Mouse (Mus musculus): Measurements from ENCODE around the gene Asap3. TPM values are rescaled to one million over a fixed set of nuclear protein-coding genes. Genes with fewer than 3 reads are reported as not detected.
A peak's percentile ranks its signal among the peaks of the same experiment; 100 is the strongest.

Asap3 gene
- polyA plus RNA-seq, 1 experiment from 2014 or later = 2.8 TPM

GRCm38 (mm10) chr4:136281097-136281496, 74.9 kb downstream of the Asap3 start:
- Histone ChIP-seq H3K9ac (ENCODE audit: low read length) (0 out of 2 replicates have a peak overlapping the region, but pooled peaks have one; percentile 26), H3K36me3 (ENCODE audit: control insufficient read depth, insufficient read depth) (no peaks in the 10 kb centered on the region), H3K27ac (ENCODE audit: low read length) (no peak overlapping the region), H3K4me2 (ENCODE audit: low read depth, low read length) (no peak overlapping the region), H3K9me3 (replicated peaks; ENCODE audit: control insufficient read depth, low read length) (no peaks in the 10 kb centered on the region), H3K4me1 (ENCODE audit: control insufficient read depth, insufficient read depth, low read length) (peaks cover 26% of the 10 kb centered on the region), H3K4me3 (ENCODE audit: low read length) (no peak overlapping the region), H3K27me3 (ENCODE audit: control insufficient read depth, insufficient read depth, low read length) (no peaks in the 10 kb centered on the region)
- 80% methylated on average over 8 of the region's 8 CpGs for WGBS
- no peak for ATAC-seq (replicated peaks; ENCODE audit: extremely low read depth, insufficient read depth, low FRiP score)

DNA sequence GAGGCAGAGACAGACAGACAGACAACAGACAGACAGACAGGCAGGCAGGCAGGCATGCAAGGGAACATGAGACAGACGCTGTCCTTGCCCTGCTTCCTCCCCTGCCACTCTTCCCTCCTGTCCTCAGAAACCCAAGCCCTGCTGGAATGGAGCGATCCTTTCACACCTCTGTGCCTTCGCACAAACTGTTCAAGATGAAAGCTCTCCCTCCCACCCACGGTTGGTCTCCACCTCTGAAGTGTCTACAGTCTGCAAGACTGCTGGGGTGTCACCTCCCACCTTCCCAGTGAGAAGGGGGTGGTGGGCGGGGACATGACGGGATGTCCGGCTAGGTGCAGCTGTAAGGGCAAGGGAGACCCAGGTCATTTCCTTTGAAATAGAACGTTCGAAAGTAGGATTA, 75.4 kb downstream of the Asap3 start:
- Histone ChIP-seq H3K4me3 (ENCODE audit: low read length) (no peak overlapping the region), H3K9ac (ENCODE audit: low read length) (0 out of 2 replicates have a peak overlapping the region, but pooled peaks have one; percentile 26), H3K4me2 (ENCODE audit: low read depth, low read length) (no peak overlapping the region), H3K9me3 (replicated peaks; ENCODE audit: control insufficient read depth, low read length) (no peaks in the 10 kb centered on the region), H3K4me1 (ENCODE audit: control insufficient read depth, insufficient read depth, low read length) (peaks cover 30% of the 10 kb centered on the region), H3K27me3 (ENCODE audit: control insufficient read depth, insufficient read depth, low read length) (no peaks in the 10 kb centered on the region), H3K36me3 (ENCODE audit: control insufficient read depth, insufficient read depth) (no peaks in the 10 kb centered on the region), H3K27ac (ENCODE audit: low read length) (no peak overlapping the region)
- WGBS = 55% methylated on average over 9 of the region's 9 CpGs
- ATAC-seq (replicated peaks; ENCODE audit: extremely low read depth, insufficient read depth, low FRiP score) = no peak

DNA sequence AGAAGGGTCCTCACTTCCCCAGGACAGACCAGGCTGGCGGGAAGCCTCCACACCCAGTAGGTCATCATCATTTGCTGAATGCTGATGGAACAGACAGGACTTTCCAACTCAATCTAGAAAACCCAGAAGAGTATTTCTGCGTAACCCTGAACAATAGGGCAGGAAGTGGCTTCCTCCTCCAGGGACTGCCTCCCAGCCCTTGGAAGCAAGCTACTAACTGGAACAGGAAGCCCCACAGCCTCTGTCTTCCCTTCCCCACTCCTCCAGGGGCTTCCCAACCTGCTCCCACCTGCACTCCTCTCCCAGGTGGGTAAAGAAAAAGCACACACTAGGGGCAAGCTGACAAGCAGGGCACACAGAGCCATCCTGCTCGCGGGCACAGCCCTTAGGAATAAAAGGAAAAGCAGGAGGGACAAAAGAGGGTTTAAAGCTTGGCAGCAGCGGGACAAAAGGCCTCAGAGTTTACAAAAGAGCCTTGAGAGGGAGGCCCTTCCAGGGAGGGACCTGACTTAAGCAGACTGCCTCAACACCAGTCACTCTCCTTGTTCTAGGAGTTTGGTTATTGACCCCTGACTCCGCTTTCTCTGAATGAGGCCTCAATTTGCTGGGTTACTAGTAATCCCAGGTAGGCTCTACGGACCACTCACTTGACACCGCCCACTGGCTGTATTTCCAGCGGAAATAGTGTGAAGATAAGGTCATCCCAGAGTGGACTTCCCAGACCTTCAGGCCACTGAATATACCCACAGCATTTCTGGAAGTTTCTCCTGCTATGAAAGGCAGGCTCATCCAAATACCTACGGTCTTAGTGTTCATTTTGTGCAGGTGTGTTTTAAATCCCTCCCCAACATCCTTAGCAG, 76.7 kb downstream of the Asap3 start:
- Histone ChIP-seq H3K9me3 (replicated peaks; ENCODE audit: control insufficient read depth, low read length) (no peaks in the 10 kb centered on the region), H3K4me1 (ENCODE audit: control insufficient read depth, insufficient read depth, low read length) (peaks cover 35% of the 10 kb centered on the region), H3K27ac (ENCODE audit: low read length) (peak overlapping the region; percentile 95), H3K4me2 (ENCODE audit: low read depth, low read length) (peak overlapping the region; percentile 29; the same call in 1 of the 2 replicates), H3K9ac (ENCODE audit: low read length) (peak overlapping the region; percentile 64), H3K4me3 (ENCODE audit: low read length) (no peak overlapping the region), H3K36me3 (ENCODE audit: control insufficient read depth, insufficient read depth) (peaks cover 9% of the 10 kb centered on the region), H3K27me3 (ENCODE audit: control insufficient read depth, insufficient read depth, low read length) (no peaks in the 10 kb centered on the region)
- 42% methylated on average over 10 of the region's 10 CpGs for WGBS
- no peak for ATAC-seq (replicated peaks; ENCODE audit: extremely low read depth, insufficient read depth, low FRiP score)

- Histone ChIP-seq H3K36me3 (ENCODE audit: control insufficient read depth, insufficient read depth) (peaks cover 17% of the 10 kb centered on the region), H3K4me3 (ENCODE audit: low read length) (no peak overlapping the region; the same call in 1 of the 2 replicates), H3K4me1 (ENCODE audit: control insufficient read depth, insufficient read depth, low read length) (peaks cover 35% of the 10 kb centered on the region), H3K9me3 (replicated peaks; ENCODE audit: control insufficient read depth, low read length) (peaks cover 4% of the 10 kb centered on the region), H3K27ac (ENCODE audit: low read length) (peak overlapping the region; percentile 95), H3K9ac (ENCODE audit: low read length) (no peak overlapping the region; the same call in 1 of the 2 replicates), H3K4me2 (ENCODE audit: low read depth, low read length) (peak overlapping the region; percentile 93), H3K27me3 (ENCODE audit: control insufficient read depth, insufficient read depth, low read length) (no peaks in the 10 kb centered on the region)
- WGBS = 38% methylated on average over 2 of the region's 2 CpGs
- ATAC-seq (replicated peaks; ENCODE audit: extremely low read depth, insufficient read depth, low FRiP score) = no peak
These were observed 77.6 kb downstream of the Asap3 start for GRCm38 (mm10) chr4:136283783-136284182.

DNA sequence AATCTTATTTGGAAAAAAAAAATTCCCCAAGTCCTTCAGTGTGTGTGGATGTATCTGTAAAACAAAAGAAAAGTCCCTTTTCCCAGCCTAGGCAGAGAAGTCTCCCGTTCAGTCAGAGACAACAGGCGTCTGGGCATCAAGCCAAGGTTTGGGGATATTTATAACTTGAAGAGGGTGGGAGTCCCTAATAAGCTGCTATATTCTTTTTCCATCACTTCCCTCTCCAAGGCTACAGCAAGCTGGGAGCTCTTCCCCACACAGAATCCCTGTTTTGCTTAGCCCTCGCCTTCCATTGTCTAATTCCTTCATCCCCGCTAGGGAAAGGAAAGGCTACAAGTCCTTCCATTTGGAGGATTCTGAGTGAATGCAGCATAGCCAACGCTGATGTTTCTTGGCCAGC, 78.3 kb downstream of the Asap3 start, which contains the start of gene Zfp46:
TSS of gene Zfp46 (plus strand) at position 229 of the 400 bp plus-strand sequence.
- Histone ChIP-seq H3K27me3 (ENCODE audit: control insufficient read depth, insufficient read depth, low read length) (no peaks in the 10 kb centered on the region), H3K4me2 (ENCODE audit: low read depth, low read length) (peak within 1 kb of the TSS; percentile 93), H3K36me3 (ENCODE audit: control insufficient read depth, insufficient read depth) (peaks cover 24% of the 10 kb centered on the region), H3K4me1 (ENCODE audit: control insufficient read depth, insufficient read depth, low read length) (peaks cover 35% of the 10 kb centered on the region), H3K4me3 (ENCODE audit: low read length) (peak within 1 kb of the TSS; percentile 84), H3K27ac (ENCODE audit: low read length) (peak within 1 kb of the TSS; percentile 95), H3K9ac (ENCODE audit: low read length) (peak within 1 kb of the TSS; percentile 81), H3K9me3 (replicated peaks; ENCODE audit: control insufficient read depth, low read length) (peaks cover 6% of the 10 kb centered on the region)
- WGBS = 12% methylated on average over 5 of the region's 5 CpGs
- peak; percentile 16 for ATAC-seq (replicated peaks; ENCODE audit: extremely low read depth, insufficient read depth, low FRiP score)

DNA sequence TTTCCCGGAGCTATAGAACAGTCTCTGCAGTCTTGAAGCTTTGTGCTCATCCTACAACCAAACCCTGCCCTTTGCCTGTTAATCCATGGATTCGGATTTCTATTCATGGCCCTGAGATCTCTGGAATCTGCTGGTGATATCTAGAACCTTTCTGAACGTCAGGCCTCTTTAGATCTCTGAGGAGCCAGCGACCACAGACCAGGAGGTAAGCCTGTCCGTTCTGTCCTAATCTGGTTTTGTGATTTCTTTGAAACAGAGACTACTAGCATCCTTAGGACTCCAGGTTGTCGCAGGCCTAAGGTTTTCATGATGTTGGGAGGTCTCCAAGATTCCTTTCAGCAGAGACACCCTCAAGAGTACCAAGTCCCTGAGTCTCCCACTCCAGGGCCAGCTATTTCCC, 78.7 kb downstream of the Asap3 start:
- Histone ChIP-seq H3K4me1 (ENCODE audit: control insufficient read depth, insufficient read depth, low read length) (peaks cover 35% of the 10 kb centered on the region), H3K4me3 (ENCODE audit: low read length) (peak overlapping the region; percentile 84), H3K36me3 (ENCODE audit: control insufficient read depth, insufficient read depth) (peaks cover 28% of the 10 kb centered on the region), H3K4me2 (ENCODE audit: low read depth, low read length) (peak overlapping the region; percentile 93), H3K9ac (ENCODE audit: low read length) (peak overlapping the region; percentile 81), H3K9me3 (replicated peaks; ENCODE audit: control insufficient read depth, low read length) (peaks cover 6% of the 10 kb centered on the region), H3K27ac (ENCODE audit: low read length) (peak overlapping the region; percentile 95), H3K27me3 (ENCODE audit: control insufficient read depth, insufficient read depth, low read length) (no peaks in the 10 kb centered on the region)
- 8% methylated on average over 6 of the region's 6 CpGs for WGBS
- no peak for ATAC-seq (replicated peaks; ENCODE audit: extremely low read depth, insufficient read depth, low FRiP score)

DNA sequence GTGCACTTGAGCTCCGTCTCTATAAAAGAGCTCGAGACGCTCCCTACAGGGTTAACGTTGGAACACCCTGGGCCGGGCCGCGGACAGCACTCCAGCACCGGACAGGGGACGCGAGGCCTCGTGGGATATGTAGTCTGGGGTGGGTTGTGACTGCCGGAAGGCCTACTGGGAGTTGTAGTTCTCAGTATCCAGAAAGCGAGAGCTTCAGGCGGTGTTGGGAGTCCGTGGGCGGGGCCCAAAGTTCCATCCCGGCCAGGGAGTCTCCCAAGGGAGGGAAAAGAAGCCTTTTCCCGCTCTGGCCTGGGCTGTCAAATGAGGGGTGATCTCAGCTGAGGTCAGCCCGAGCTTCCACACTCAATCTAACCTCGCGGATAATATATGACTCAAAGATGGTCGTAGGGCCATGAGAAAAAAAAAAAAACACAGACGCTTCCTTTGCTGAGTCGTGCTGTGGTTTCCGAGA, 79.2 kb downstream of the Asap3 start:
- Histone ChIP-seq H3K27me3 (ENCODE audit: control insufficient read depth, insufficient read depth, low read length) (no peaks in the 10 kb centered on the region), H3K4me3 (ENCODE audit: low read length) (peak overlapping the region; percentile 84), H3K4me2 (ENCODE audit: low read depth, low read length) (peak overlapping the region; percentile 93), H3K9me3 (replicated peaks; ENCODE audit: control insufficient read depth, low read length) (peaks cover 8% of the 10 kb centered on the region), H3K4me1 (ENCODE audit: control insufficient read depth, insufficient read depth, low read length) (peaks cover 35% of the 10 kb centered on the region), H3K36me3 (ENCODE audit: control insufficient read depth, insufficient read depth) (peaks cover 33% of the 10 kb centered on the region), H3K27ac (ENCODE audit: low read length) (peak overlapping the region; percentile 95), H3K9ac (ENCODE audit: low read length) (peak overlapping the region; percentile 81)
- ATAC-seq (replicated peaks; ENCODE audit: extremely low read depth, insufficient read depth, low FRiP score) = peak; percentile 94
- under 1% methylated on average over 25 of the region's 25 CpGs for WGBS

DNA sequence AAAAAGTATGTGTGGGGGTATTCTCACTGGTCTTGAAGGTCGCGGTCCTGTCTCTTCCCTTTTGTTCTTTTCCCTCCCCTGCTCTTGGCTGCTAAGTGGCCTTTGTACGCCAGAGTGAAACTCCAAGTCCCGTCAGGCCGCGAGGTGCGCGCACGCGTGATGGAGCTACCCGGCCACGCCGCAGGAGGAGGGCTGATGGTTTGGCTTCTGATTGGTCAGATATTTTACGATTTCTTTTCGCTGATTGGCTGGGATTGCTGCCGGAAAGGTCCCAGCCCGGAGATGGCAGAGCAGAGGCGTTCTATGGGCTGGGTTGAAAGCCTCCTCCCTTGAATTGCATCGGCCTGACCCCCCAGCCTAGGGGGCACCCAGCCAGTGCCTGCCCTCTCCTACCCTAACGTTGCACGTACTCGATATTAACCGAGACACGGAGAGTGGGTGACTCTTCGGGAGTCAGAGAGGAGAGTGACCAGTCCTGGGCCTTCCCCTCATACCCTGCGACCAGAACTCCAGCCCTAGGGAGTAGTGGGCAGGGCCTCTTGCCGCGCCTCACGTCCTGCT, 79.7 kb downstream of the Asap3 start:
- ATAC-seq (replicated peaks; ENCODE audit: extremely low read depth, insufficient read depth, low FRiP score) = peak; percentile 85
- H3K4me2 ChIP-seq (ENCODE audit: low read depth, low read length) = peak overlapping the region; percentile 93
- H3K36me3 ChIP-seq (ENCODE audit: control insufficient read depth, insufficient read depth) = peaks cover 38% of the 10 kb centered on the region
- H3K4me3 ChIP-seq (ENCODE audit: low read length) = peak overlapping the region; percentile 84
- peak overlapping the region; percentile 95 for H3K27ac ChIP-seq (ENCODE audit: low read length)
- peak overlapping the region; percentile 82 for H3K9ac ChIP-seq (ENCODE audit: low read length)
- peaks cover 35% of the 10 kb centered on the region for H3K4me1 ChIP-seq (ENCODE audit: control insufficient read depth, insufficient read depth, low read length)
- WGBS = under 1% methylated on average over 29 of the region's 29 CpGs
- H3K9me3 ChIP-seq (replicated peaks; ENCODE audit: control insufficient read depth, low read length) = peaks cover 8% of the 10 kb centered on the region
- H3K27me3 ChIP-seq (ENCODE audit: control insufficient read depth, insufficient read depth, low read length) = no peaks in the 10 kb centered on the region

All from heart, embryonic 16.5 days (tissue).